ENCODE assay signal across 8 mouse cellular contexts in the genomic region with DNA sequence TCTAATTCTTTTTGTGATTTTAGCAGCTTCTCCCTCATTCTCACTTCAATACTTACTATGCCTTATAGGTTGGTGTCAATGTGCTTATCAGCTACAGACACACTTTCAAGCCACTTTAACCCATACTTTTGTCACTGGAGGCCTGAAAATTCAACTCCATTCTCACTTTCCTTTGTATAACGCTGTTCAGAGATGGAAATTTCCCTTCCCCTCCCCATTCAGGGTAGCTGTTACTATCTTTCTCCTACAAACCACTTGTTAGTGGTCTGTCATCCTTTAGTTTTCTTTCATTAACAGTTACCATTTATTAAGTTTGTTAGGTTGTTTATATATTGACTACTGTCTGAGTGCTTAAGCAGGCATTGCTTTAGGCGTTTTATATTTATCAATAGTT. TPM values are rescaled to one million over a fixed set of nuclear protein-coding genes. Genes with fewer than 3 reads are reported as not detected.
DNase-seq lines count a peak whose midpoint lies in the region; ATAC-seq and TF ChIP-seq lines count a peak whose summit lies in the region.

A gene (plus strand): TSS at position 7 of the 394 bp plus-strand sequence.

- H3K27ac ChIP-seq in left cerebral cortex, adult 2 months, result peak within 1 kb of the TSS; percentile 94
- peak within 1 kb of the TSS; percentile 98 for H3K27ac ChIP-seq in bone marrow, adult 2 months (ENCODE audit: control insufficient read depth, insufficient read depth, low read depth, low read length, poor library complexity)

- WGBS in bone marrow, adult 2 months, result 36% methylated on average over 2 of the region's 2 CpGs

- no peak for TF ChIP-seq POLR2A in bone marrow, adult 2 months (IDR thresholded peaks at IDR 0.05; ENCODE audit: borderline replicate concordance, control insufficient read depth, low read depth, low read length)

- peaks cover 1% of the 10 kb centered on the region; the same call in 1 of the 2 replicates for H3K4me1 ChIP-seq in bone marrow, adult 2 months (ENCODE audit: control insufficient read depth, insufficient read depth, low read length)

- no peak for ATAC-seq in inflammation-experienced regulatory T-cells, adult 6 months
- ATAC-seq in megakaryocyte progenitor cell, adult 5-6 weeks (replicated peaks; ENCODE audit: poor library complexity), result peak; percentile 20; the same call in 1 of the 2 replicates
- ATAC-seq in frontal cortex, adult (ENCODE audit: low TSS enrichment), result no peak
- no peak for ATAC-seq in cerebellum, adult (ENCODE audit: insufficient number of reproducible peaks, low FRiP score, low TSS enrichment)

- no peak for DNase-seq in left cerebral cortex, adult 2 months (ENCODE audit: extremely low spot score in 1 of 2, low spot score in 2 of 2)
- DNase-seq in left cerebral cortex, adult 9 months (ENCODE audit: low spot score in 2 of 2), result no peak
- no peak for DNase-seq in gastrocnemius, adult 8-10 months (ENCODE audit: low spot score in 2 of 2)

- peak within 1 kb of the TSS; percentile 100 for H3K4me3 ChIP-seq in left cerebral cortex, adult 2 months
- peak within 1 kb of the TSS; percentile 97 for H3K4me3 ChIP-seq in bone marrow, adult 2 months (replicated peaks; ENCODE audit: control insufficient read depth, low read depth, low read length)

- intact Hi-C loops in left cerebral cortex, adult 2 months (cut with DNase I), result no loop called here

- TF ChIP-seq CTCF in left cerebral cortex, adult 2 months (IDR thresholded peaks at IDR 0.05), result no peak
- no peak for TF ChIP-seq CTCF in bone marrow, adult 2 months (IDR thresholded peaks at IDR 0.05; ENCODE audit: control insufficient read depth, insufficient read depth, low read length)

RNA-seq across cellular contexts. Expression of the gene that starts here (rescaled TPM):
- total RNA-seq in left cerebral cortex, adult 2 months (2021), result 10 to 100 TPM; 50.8 to 52.6 TPM
- polyA plus RNA-seq in bone marrow, adult 2 months (2011; ENCODE audit: insufficient read depth, insufficient read length, low replicate concordance, missing spikeins), result 9.5 and 12.9 TPM in 2 replicates
- 10 to 100 TPM; 15.9 to 18.9 (median 17.6) TPM for total RNA-seq in gastrocnemius, adult 8-10 months (2022)
- 10 to 100 TPM; 22.9 to 35.0 (median 34.2) TPM for polyA plus RNA-seq in inflammation-experienced regulatory T-cells, adult 6 months (2017; shearing (Covaris generic))
- 36.5 and 43.8 TPM in 2 replicates for total RNA-seq in megakaryocyte progenitor cell, adult 5-6 weeks (2015)
- 55.3 and 62.6 TPM in 2 replicates for total RNA-seq in megakaryocyte progenitor cell, adult 5-6 weeks (2017)
